Mouse (Mus musculus) B cell, adult 67 days (primary cell): ENCODE data around the gene Zfp777. TPM values are rescaled to one million over a fixed set of nuclear protein-coding genes. Genes with fewer than 3 reads are reported as not detected.

Source experiments
- total RNA-seq, 2 experiments: library from RNA; stranded (reverse); gene quantifications; 4 replicates each; pipeline ENCODE4 v1.2.4; 2023

The Zfp777 gene
- 10 to 100 TPM; 37.5 to 47.6 TPM for total RNA-seq

GRCm38 (mm10) chr6:48048426-48049272 is at the start of gene Zfp777:
TSS of gene Zfp777 (minus strand) at chr6:48048911.

DNA sequence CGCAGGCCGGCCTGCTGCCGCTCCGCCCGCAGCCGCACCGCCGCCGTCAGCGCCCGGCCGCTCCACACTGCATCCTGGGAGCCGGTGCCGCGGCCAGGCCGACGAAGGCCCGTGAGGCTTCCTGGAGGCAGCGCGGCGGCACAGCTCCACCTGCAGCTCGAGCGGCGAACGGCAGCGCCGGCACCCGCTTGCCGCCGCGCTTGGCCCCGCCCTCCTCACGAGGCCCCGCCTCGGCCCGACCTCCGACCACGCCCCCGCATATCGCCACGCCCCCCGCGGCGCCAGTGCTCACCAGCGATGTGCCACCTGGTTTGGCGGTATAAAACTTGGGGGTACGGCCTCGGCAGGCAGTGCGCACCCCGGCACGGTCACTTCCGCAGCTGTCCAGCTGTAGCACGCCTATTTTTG is 37.8 kb upstream of the Zfp777 start, which contains the start of gene Zfp746:
Zfp746 (minus strand) TSS at position 123 of the 408 bp plus-strand sequence.

Other genes with a start within 250 kb of the Zfp777 start
- gene Pdia4, start 235.5 kb downstream of the Zfp777 start, total RNA-seq, result 100 to 1,000 TPM; 229 to 236 TPM
- under 1 TPM in 1 of 2 experiments, not detected in 1; 0.27 TPM for gene Zfp786, start 218.0 kb downstream of the Zfp777 start, total RNA-seq
- 10 to 100 TPM; 33.3 to 39.8 TPM for gene Zfp398, start 213.2 kb downstream of the Zfp777 start, total RNA-seq
- 10 to 100 TPM; 16.0 to 18.7 TPM for gene Zfp282, start 171.7 kb downstream of the Zfp777 start, total RNA-seq
- gene Zfp212, start 128.4 kb downstream of the Zfp777 start, total RNA-seq, result 10 to 100 TPM; 36.3 to 39.3 TPM
- gene Zfp956, start 95.5 kb downstream of the Zfp777 start, total RNA-seq, result 10 to 100 TPM; 29.2 to 36.8 TPM
- 10 to 100 TPM; 71.9 to 78.6 TPM for gene Zfp746, start 37.7 kb upstream of the Zfp777 start, total RNA-seq